Mouse (Mus musculus) bone marrow macrophage, adult 2 months (primary cell): Measurements from ENCODE around the gene Tmem86a.

Experiments used
- CTCF ChIP-seq: IDR thresholded peaks from 2 replicates; pipeline ENCODE4 v1.5.1; 2012; ENCODE audit warnings: low read depth, mild to moderate bottlenecking, low read length, moderate library complexity
- POLR2A ChIP-seq: IDR thresholded peaks from 2 replicates; pipeline ENCODE4 v1.6.1; 2012; ENCODE audit warnings: mild to moderate bottlenecking, low read depth, low read length, borderline replicate concordance

DNA sequence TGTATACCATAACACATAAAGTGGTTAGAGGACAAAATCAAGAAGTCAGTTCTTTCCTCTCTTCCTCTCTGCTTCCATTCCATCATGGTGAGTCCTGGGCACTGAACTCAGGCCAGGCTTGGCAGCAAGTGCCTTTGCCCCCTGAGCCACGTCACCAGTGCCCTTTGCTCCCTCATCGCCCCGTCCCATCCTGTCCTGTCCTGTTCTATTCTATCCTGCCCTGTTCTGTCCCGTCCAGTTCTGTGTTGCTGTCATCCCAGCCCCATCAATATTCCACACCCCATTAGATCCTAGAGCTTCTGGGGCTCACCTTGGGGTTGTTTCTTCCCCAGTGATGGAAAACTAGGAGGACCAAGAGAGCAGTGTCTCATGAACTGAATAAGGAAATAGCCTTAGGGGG lies 8.3 kb upstream of the Tmem86a start:
- TF ChIP-seq CTCF (no peak), POLR2A (no peak)
